In genomic region chr17:23740136-23740584, GRCm38 (mm10) we compare ENCODE assay signal across 8 mouse cellular contexts. TPM values are rescaled to one million over a fixed set of nuclear protein-coding genes. Genes with fewer than 3 reads are reported as not detected.
DNase-seq lines count a peak whose midpoint lies in the region; ATAC-seq and TF ChIP-seq lines count a peak whose summit lies in the region.

No protein-coding gene starts in this region.

- peak overlapping the region; percentile 96 for H3K4me2 ChIP-seq in intestine, postnatal 0 days (replicated peaks; ENCODE audit: low read depth)
- peak overlapping the region; percentile 99 for H3K4me2 ChIP-seq in midbrain, embryonic 11.5 days

- DNase-seq in urinary bladder, adult 18-20 months (ENCODE audit: low spot score in 2 of 2) = peak; percentile 68 to 84
- DNase-seq in urinary bladder, postnatal 10 days (ENCODE audit: low spot score) = no peak
- peak; percentile 91 for DNase-seq in embryonic facial prominence, embryonic 10.5 days (ENCODE audit: low spot score)
- peak; percentile 54 for DNase-seq in gonadal fat pad, adult 2 months (ENCODE audit: low read depth)
- DNase-seq in left cerebral cortex, postnatal 4 days = peak; percentile 91
- DNase-seq in midbrain, embryonic 11.5 days (ENCODE audit: low spot score, missing footprints) = no peak
- DNase-seq in skeletal muscle tissue, adult 2 months (ENCODE audit: low read depth, low spot score) = peak; percentile 76

- H3K4me3 ChIP-seq in embryonic facial prominence, embryonic 10.5 days = peak overlapping the region; percentile 75
- H3K4me3 ChIP-seq in intestine, postnatal 0 days (ENCODE audit: low read depth, low read length) = peak overlapping the region; percentile 59
- peak overlapping the region; percentile 66 for H3K4me3 ChIP-seq in midbrain, embryonic 11.5 days (ENCODE audit: low read depth, low read length)

- peak overlapping the region; percentile 60 for H3K9ac ChIP-seq in intestine, postnatal 0 days (ENCODE audit: low read depth, low read length)
- peak overlapping the region; percentile 68 for H3K9ac ChIP-seq in midbrain, embryonic 11.5 days (ENCODE audit: low read length)

- peaks cover 90% of the 10 kb centered on the region for H3K27me3 ChIP-seq in embryonic facial prominence, embryonic 10.5 days (replicated peaks; ENCODE audit: low read depth, poor library complexity, severe bottlenecking)
- peaks cover 35% of the 10 kb centered on the region for H3K27me3 ChIP-seq in intestine, postnatal 0 days (replicated peaks; ENCODE audit: control insufficient read depth, insufficient read depth, low read length)
- H3K27me3 ChIP-seq in midbrain, embryonic 11.5 days (ENCODE audit: control insufficient read depth, insufficient read depth, low read length) = peaks cover 48% of the 10 kb centered on the region

- peaks cover 48% of the 10 kb centered on the region for H3K4me1 ChIP-seq in embryonic facial prominence, embryonic 10.5 days
- peaks cover 4% of the 10 kb centered on the region; the same call in 1 of the 2 replicates for H3K4me1 ChIP-seq in intestine, postnatal 0 days (replicated peaks; ENCODE audit: control insufficient read depth, insufficient read depth, low read length)
- peaks cover 10% of the 10 kb centered on the region for H3K4me1 ChIP-seq in midbrain, embryonic 11.5 days (ENCODE audit: control insufficient read depth, insufficient read depth, low read length)

- intact Hi-C loops in left cerebral cortex, postnatal 4 days (cut with DNase I) = no loop called here

- 0 out of 2 replicates have a peak, but pooled peaks cover 6% of the 10 kb centered on the region for H3K9me3 ChIP-seq in embryonic facial prominence, embryonic 10.5 days
- no peaks in the 10 kb centered on the region for H3K9me3 ChIP-seq in intestine, postnatal 0 days (ENCODE audit: control insufficient read depth)
- H3K9me3 ChIP-seq in midbrain, embryonic 11.5 days (ENCODE audit: control insufficient read depth, low read length) = no peaks in the 10 kb centered on the region

- peak overlapping the region; percentile 82 for H3K27ac ChIP-seq in embryonic facial prominence, embryonic 10.5 days (replicated peaks)
- H3K27ac ChIP-seq in intestine, postnatal 0 days (ENCODE audit: low read depth, low read length) = peak overlapping the region; percentile 36; the same call in 1 of the 2 replicates
- peak overlapping the region; percentile 54 for H3K27ac ChIP-seq in midbrain, embryonic 11.5 days (ENCODE audit: low read depth, low read length)

- H3K36me3 ChIP-seq in embryonic facial prominence, embryonic 10.5 days (replicated peaks) = peaks cover 27% of the 10 kb centered on the region
- peaks cover 24% of the 10 kb centered on the region for H3K36me3 ChIP-seq in intestine, postnatal 0 days (ENCODE audit: control insufficient read depth, insufficient read depth)
- no peaks in the 10 kb centered on the region; the same call in 1 of the 2 replicates for H3K36me3 ChIP-seq in midbrain, embryonic 11.5 days (ENCODE audit: control insufficient read depth, insufficient read depth, low read length)

- under 1% methylated on average over 46 of the region's 46 CpGs for WGBS in embryonic facial prominence, embryonic 10.5 days
- under 1% methylated on average over 45 of the region's 46 CpGs for WGBS in intestine, postnatal 0 days
- under 1% methylated on average over 46 of the region's 46 CpGs for WGBS in midbrain, embryonic 11.5 days

- no peak for TF ChIP-seq CTCF in intestine, postnatal 0 days (IDR thresholded peaks at IDR 0.05; ENCODE audit: low read depth)

- ATAC-seq in intestine, postnatal 0 days = peak; percentile 74
- ATAC-seq in midbrain, embryonic 11.5 days (ENCODE audit: low FRiP score) = peak; percentile 86

RNA-seq across cellular contexts. Expression of gene Paqr4, which starts 0.5 kb away (rescaled TPM):
- 12.6 and 14.1 TPM in 2 replicates for polyA plus RNA-seq in embryonic facial prominence, embryonic 10.5 days (2016; fragmentation: Nextera tagmentation; extraction: Ambion mirVana)
- 27.7 and 28.9 TPM in 2 replicates for polyA plus RNA-seq in gonadal fat pad, adult 2 months (2012; rRNA removed)
- polyA plus RNA-seq in intestine, postnatal 0 days (2015; fragmentation: Nextera tagmentation; extraction: Ambion mirVana) = 15.0 and 15.9 TPM in 2 replicates
- 10 to 100 TPM; 46.4 to 50.7 TPM for total RNA-seq in left cerebral cortex, postnatal 4 days (2021)
- polyA plus RNA-seq in midbrain, embryonic 11.5 days (2014; fragmentation: Nextera tagmentation; extraction: Ambion mirVana) = 29.5 and 30.2 TPM in 2 replicates

RNA-seq across cellular contexts. Expression of gene Kremen2, which starts 5.5 kb away (rescaled TPM):
- polyA plus RNA-seq in embryonic facial prominence, embryonic 10.5 days (2016; fragmentation: Nextera tagmentation; extraction: Ambion mirVana) = 8.3 and 9.6 TPM in 2 replicates
- 0.43 and 0.57 TPM in 2 replicates for polyA plus RNA-seq in gonadal fat pad, adult 2 months (2012; rRNA removed)
- polyA plus RNA-seq in intestine, postnatal 0 days (2015; fragmentation: Nextera tagmentation; extraction: Ambion mirVana) = 2.7 and 2.8 TPM in 2 replicates
- under 1 TPM; 0.46 to 0.87 TPM for total RNA-seq in left cerebral cortex, postnatal 4 days (2021)
- polyA plus RNA-seq in midbrain, embryonic 11.5 days (2014; fragmentation: Nextera tagmentation; extraction: Ambion mirVana) = 0.58 and 0.63 TPM in 2 replicates

RNA-seq across cellular contexts. Expression of gene Pkmyt1, which starts 14.0 kb away (rescaled TPM):
- polyA plus RNA-seq in embryonic facial prominence, embryonic 10.5 days (2016; fragmentation: Nextera tagmentation; extraction: Ambion mirVana) = 61.6 and 62.0 TPM in 2 replicates
- 14.9 and 15.7 TPM in 2 replicates for polyA plus RNA-seq in gonadal fat pad, adult 2 months (2012; rRNA removed)
- polyA plus RNA-seq in intestine, postnatal 0 days (2015; fragmentation: Nextera tagmentation; extraction: Ambion mirVana) = 12.4 and 12.6 TPM in 2 replicates
- total RNA-seq in left cerebral cortex, postnatal 4 days (2021) = 1 to 10 TPM; 8.1 to 8.4 TPM
- 29.3 and 33.7 TPM in 2 replicates for polyA plus RNA-seq in midbrain, embryonic 11.5 days (2014; fragmentation: Nextera tagmentation; extraction: Ambion mirVana)

RNA-seq across cellular contexts. Expression of gene 1520401A03Rik, which starts 17.6 kb away (rescaled TPM):
- polyA plus RNA-seq in embryonic facial prominence, embryonic 10.5 days (2016; fragmentation: Nextera tagmentation; extraction: Ambion mirVana) = 0.05 TPM in 1 of 2 replicates, not detected in the other
- 0.16 and 0.28 TPM in 2 replicates for polyA plus RNA-seq in gonadal fat pad, adult 2 months (2012; rRNA removed)
- 0.05 TPM in 1 of 2 replicates, not detected in the other for polyA plus RNA-seq in intestine, postnatal 0 days (2015; fragmentation: Nextera tagmentation; extraction: Ambion mirVana)
- under 1 TPM in 1 of 2 experiments, not detected in 1; 0.32 TPM for total RNA-seq in left cerebral cortex, postnatal 4 days (2021)
- polyA plus RNA-seq in midbrain, embryonic 11.5 days (2014; fragmentation: Nextera tagmentation; extraction: Ambion mirVana) = not detected in 2 replicates

RNA-seq across cellular contexts. Expression of gene Flywch1, which starts 31.2 kb away (rescaled TPM):
- polyA plus RNA-seq in embryonic facial prominence, embryonic 10.5 days (2016; fragmentation: Nextera tagmentation; extraction: Ambion mirVana) = 168 and 178 TPM in 2 replicates
- 52.1 and 54.6 TPM in 2 replicates for polyA plus RNA-seq in gonadal fat pad, adult 2 months (2012; rRNA removed)
- polyA plus RNA-seq in intestine, postnatal 0 days (2015; fragmentation: Nextera tagmentation; extraction: Ambion mirVana) = 36.8 and 39.0 TPM in 2 replicates
- 10 to 100 TPM; 87.6 to 92.3 TPM for total RNA-seq in left cerebral cortex, postnatal 4 days (2021)
- polyA plus RNA-seq in midbrain, embryonic 11.5 days (2014; fragmentation: Nextera tagmentation; extraction: Ambion mirVana) = 125 and 142 TPM in 2 replicates

Comparison
In these comparisons a context has a peak if more than half of its experiments do, and no peak if none do; other contexts are left out.
1. DNase-seq: peak in urinary bladder, adult 18-20 months (2 of 2), embryonic facial prominence, embryonic 10.5 days (single experiment), gonadal fat pad, adult 2 months (single experiment), left cerebral cortex, postnatal 4 days (single experiment) and skeletal muscle tissue, adult 2 months (single experiment); none in urinary bladder, postnatal 10 days (single experiment) and midbrain, embryonic 11.5 days (single experiment).
2. Peak in every context shown above with its lines, with median percentiles within 50 percentile points of each other: H3K27ac ChIP-seq and H3K4me3 ChIP-seq.